Mouse (Mus musculus) spleen, adult 10 weeks (tissue): Measurements from ENCODE around the gene C1qbp. TPM values are rescaled to one million over a fixed set of nuclear protein-coding genes. Genes with fewer than 3 reads are reported as not detected.

ENCODE experiments used
- polyA plus RNA-seq: library from polyadenylated mRNA; stranded (reverse); fragments of 350-450 nt; fragmentation: Illumina TruSeq; extraction: RNeasy Lipid Tissue Mini Kit (QIAGEN cat#74804); gene quantifications from one replicate; pipeline ENCODE4 v1.2.3, GENCODE M21; 2015; ENCODE audit warnings: low replicate concordance; ENCODE audit not compliant: insufficient read depth

C1qbp gene
- polyA plus RNA-seq, result 167 TPM

DNA sequence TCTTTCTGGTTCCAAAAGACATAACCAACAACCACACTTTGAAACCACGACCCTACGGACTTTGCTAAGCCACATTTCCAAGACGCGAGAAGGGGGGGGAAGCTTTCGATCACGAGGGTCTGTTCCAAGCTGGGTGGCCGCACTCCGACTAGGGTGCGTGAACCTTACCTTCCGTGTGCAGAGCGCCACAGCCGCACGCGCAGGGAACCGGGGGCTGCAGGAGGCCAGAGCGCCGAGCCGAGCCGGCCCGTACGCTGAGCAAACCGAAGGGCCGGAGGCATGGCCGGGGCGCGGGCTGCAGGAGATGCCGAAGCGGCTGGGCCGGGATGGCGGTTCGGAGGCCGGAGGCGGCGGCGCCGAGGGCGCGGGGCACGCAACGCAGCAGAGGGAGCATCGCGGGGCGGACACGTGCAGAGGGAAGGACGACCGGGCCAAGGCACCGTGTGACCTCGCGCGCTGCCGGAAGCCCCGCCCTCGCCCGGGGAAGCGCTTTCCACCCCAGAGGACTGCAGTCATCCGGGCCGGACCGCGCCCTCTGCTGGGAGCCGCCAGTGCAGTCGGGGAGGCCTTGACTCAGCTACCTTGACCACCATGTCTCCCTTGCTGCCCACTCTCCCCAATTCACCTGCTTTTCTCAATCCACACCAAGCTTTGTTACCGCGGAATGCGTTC, at the start of gene C1qbp:
C1qbp (minus strand) TSS at position 470 of the 672 bp plus-strand sequence.

DNA sequence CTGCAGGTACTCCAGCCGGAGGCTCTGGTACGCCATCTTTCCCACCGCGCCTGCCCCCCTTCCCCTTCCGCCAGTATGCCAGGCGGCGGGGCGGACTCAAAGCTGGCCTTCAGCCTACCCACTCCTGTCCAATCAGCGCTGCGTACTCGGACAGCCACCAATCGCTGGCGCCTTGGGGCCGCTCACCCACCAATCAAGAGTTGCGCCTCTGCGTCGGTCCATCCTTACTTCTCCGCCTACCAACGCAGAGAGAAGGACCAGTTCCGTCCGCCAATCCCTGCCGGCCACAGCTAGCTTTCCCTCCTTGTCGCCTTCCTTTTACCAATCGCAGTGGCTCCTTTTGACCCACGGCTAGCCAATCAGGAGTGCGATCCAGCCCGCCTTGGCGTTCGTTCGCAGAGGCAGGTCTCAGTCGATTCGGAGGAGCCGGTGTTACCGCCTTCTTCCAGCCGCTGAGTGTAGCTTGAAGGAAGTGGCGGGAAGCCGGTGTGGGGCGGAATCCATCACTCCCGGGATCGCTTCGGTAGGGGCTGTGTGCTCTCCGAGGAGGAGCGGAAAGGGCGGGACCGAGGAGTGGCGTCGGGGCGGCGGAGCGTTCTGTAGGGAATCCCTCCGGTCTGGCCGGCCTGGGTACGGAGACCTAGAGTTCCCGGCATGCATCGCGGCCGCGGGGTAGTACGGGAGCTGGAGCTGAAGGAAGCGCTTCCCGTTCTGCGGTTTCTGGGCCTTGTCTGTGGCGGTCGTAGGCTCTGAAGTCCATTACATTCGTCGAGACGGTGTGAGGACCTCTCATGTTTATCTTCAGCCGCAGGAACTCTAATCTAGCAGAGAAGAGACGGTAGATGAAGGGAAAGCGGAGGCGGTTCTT, 36.6 kb upstream of the C1qbp start, which contains the start of the genes Mis12 and Derl2:
Mis12 (plus strand) TSS at position 411 of the 868 bp plus-strand sequence.
Derl2 (minus strand) TSS at position 641 of the 868 bp plus-strand sequence.

DNA sequence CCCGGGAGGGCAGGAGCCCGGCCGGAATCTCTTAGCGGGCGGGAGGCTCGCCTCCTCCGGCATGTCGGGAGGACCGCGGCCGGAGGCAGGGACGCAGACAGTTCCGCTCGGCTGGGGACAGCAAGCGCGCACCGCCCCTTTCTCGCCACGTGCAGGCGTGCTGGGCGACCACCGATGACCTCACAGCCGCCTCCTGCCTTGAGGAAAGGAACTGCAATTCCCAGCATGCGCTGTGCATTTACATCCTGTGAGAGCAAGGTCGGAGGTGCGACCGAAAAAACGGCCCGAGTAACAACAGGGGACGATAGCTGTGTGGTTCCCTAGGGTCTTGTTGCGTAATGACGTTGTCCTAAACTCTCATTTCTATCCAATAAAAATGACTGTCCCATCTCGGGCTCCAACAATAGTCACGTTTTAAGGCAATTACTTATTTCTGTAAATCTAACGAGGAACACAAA, 21.5 kb upstream of the C1qbp start, which contains the start of gene Dhx33:
Dhx33 (minus strand) TSS at position 122 of the 458 bp plus-strand sequence.

GRCm38 (mm10) chr11:70969821-70970559, 12.8 kb downstream of the C1qbp start, which contains the start of the genes Nup88 and Rpain:
Gene Nup88 (minus strand): TSS chr11:70969973.
Gene Rpain (plus strand): TSS chr11:70970213.

Other genes with a start within 250 kb of the C1qbp start
- gene Zfp3, start 218.8 kb downstream of the C1qbp start, polyA plus RNA-seq, result 9.9 TPM
- gene Scimp, start 170.4 kb downstream of the C1qbp start, polyA plus RNA-seq, result 33.4 TPM
- gene Rabep1, start 138.2 kb downstream of the C1qbp start, polyA plus RNA-seq, result 51.8 TPM
- 125 TPM for gene Nup88, start 13.1 kb downstream of the C1qbp start, polyA plus RNA-seq
- gene Rpain, start 12.8 kb downstream of the C1qbp start, polyA plus RNA-seq, result 67.8 TPM
- 31.1 TPM for gene Dhx33, start 21.4 kb upstream of the C1qbp start, polyA plus RNA-seq
- gene Mis12, start 36.6 kb upstream of the C1qbp start, polyA plus RNA-seq, result 42.1 TPM
- 62.0 TPM for gene Derl2, start 36.8 kb upstream of the C1qbp start, polyA plus RNA-seq
- 1.1 TPM for gene 6330403K07Rik, start 50.5 kb upstream of the C1qbp start, polyA plus RNA-seq
- 1.5 TPM for gene Nlrp1a, start 161.7 kb upstream of the C1qbp start, polyA plus RNA-seq
- gene Nlrp1b, start 247.7 kb upstream of the C1qbp start, polyA plus RNA-seq, result 8.2 TPM